Mouse (Mus musculus) kidney, embryonic 16.5 days (tissue): ENCODE data around the gene Fam69a. TPM values are rescaled to one million over a fixed set of nuclear protein-coding genes. Genes with fewer than 3 reads are reported as not detected.
A peak's percentile ranks its signal among the peaks of the same experiment; 100 is the strongest.

ENCODE experiments used
- ATAC-seq: fragments of 200-750 bp; cut with Nextera tagmentation; 2 replicates; pipeline ENCODE4 v1.8.0; 2017; ENCODE audit warnings: moderate TSS enrichment; ENCODE audit not compliant: low FRiP score, low TSS enrichment
- H3K27ac ChIP-seq: fragments of 300-500 bp; sonication (generic); 2 replicates; pipeline ENCODE4 v1.5.1; 2014; ENCODE audit warnings: low read length
- H3K27me3 ChIP-seq: fragments of 300-500 bp; sonication (generic); 2 replicates; pipeline ENCODE4 v1.6.1; 2014; ENCODE audit warnings: low read length, control low read depth, mixed read lengths; ENCODE audit not compliant: insufficient read depth
- H3K36me3 ChIP-seq: fragments of 300-500 bp; sonication (generic); 2 replicates; pipeline ENCODE4 v1.6.1; 2014; ENCODE audit warnings: low read length, control low read depth, mixed read lengths; ENCODE audit not compliant: insufficient read depth
- H3K4me1 ChIP-seq: fragments of 300-500 bp; sonication (generic); 2 replicates; pipeline ENCODE4 v1.6.1; 2014; ENCODE audit warnings: low read length, control low read depth, mixed read lengths; ENCODE audit not compliant: insufficient read depth
- H3K4me2 ChIP-seq: fragments of 300-500 bp; sonication (generic); replicated peaks from 2 replicates; pipeline ENCODE4 v1.6.1; 2014; ENCODE audit warnings: low read depth, low read length
- H3K4me3 ChIP-seq: fragments of 300-500 bp; sonication (generic); 2 replicates; pipeline ENCODE4 v1.5.1; 2014; ENCODE audit warnings: mild to moderate bottlenecking, low read length
- H3K9ac ChIP-seq: fragments of 300-500 bp; sonication (generic); replicated peaks from 2 replicates; pipeline ENCODE4 v1.6.1; 2014; ENCODE audit warnings: low read length
- H3K9me3 ChIP-seq: fragments of 300-500 bp; sonication (generic); 2 replicates; pipeline ENCODE4 v1.6.1; 2016; ENCODE audit warnings: low read length, control low read depth
- WGBS: fragments of 180-500 bp; shearing (Covaris S2); extraction: QIAGEN DNeasy Blood & Tissue Kit; methylation state at CpG from one replicate; pipeline ENCODE4 v1.1.7; 2014; 5-methylcytosine and 5-hydroxymethylcytosine counted together
- polyA plus RNA-seq: library from polyadenylated mRNA; unstranded; fragments of >200 nt; fragmentation: Nextera tagmentation; extraction: Ambion mirVana; gene quantifications from 2 replicates; pipeline ENCODE4 v1.2.1, GENCODE M21; 2015

The Fam69a gene
- polyA plus RNA-seq, 1 experiment from 2014 or later = 20.8 TPM

DNA sequence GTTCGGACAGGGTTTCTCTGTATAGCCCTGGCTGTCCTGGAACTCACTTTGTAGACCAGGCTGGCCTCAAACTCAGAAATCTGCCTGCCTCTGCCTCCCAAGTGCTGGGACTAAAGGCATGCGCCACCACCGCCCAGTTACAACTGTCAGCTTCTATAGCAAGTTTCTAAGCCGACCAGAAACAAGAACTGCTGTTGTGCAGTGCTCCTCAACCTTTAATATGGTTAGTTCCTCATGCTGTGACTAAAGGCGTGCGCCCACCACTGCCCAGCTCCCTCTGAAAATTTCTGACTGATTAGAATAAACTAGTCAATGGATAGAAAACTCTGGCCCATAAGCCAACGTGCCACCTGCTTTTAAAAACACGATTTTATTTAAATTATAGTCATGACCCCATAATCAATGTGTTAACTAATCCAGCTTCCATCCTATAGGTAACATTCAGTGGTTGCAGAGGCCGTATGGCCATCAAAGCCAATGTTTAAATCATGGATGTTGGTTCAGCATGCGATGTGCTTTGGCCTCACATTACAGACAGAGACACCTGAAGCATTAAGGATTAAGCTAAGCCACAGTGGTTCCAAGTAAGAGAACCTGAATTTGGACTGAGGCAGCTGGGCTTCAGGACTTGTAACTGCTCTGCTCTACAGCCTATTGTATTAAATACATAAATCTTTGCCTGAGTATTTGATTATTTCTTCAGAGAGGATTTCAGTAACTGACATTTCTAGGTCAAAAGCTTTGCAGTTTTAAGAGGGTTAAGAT, 50.1 kb downstream of the Fam69a start:
- Histone ChIP-seq H3K4me1 (no peaks in the 10 kb centered on the region), H3K27me3 (no peaks in the 10 kb centered on the region), H3K4me2 (no peak overlapping the region), H3K9me3 (no peaks in the 10 kb centered on the region), H3K36me3 (no peaks in the 10 kb centered on the region), H3K4me3 (no peak overlapping the region), H3K9ac (no peak overlapping the region), H3K27ac (no peak overlapping the region)
- 85% methylated on average over 10 of the region's 10 CpGs for WGBS
- ATAC-seq = no peak

DNA sequence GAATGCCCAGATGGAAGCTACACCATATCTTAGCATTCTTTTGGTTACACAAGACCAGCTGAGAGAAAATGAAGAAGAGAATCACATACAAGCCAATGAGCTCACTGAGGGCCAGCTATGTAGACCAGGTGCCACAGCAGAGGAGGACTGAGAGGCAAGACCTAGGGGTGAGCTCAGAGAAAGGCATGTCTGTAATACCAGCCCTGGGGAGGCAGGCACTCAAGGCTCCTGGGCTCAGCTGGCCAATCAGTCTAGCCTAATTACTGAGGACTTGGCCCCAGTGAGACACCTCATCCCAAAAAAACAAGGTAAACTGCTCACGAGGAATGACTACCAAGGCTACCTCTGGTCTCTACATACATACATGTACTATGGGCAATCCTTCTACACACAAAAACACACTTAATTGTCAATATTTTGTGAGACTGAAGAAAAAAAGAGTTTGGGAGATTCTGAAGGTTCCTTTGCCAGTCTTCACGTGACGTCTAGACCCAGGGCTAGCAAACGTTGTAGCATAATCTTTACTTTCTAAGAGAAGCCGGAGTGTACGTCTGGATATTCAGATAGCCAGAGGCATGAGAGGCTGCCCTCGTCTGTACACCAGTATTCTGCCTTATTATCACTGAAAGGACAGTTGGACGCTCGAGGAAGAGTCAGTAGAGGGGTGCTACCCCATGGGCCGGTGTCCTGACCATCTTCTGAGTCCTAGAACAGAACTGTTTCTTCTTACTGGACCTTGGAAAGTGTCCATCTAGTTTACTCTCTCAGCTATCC, 51.9 kb downstream of the Fam69a start:
- no peak overlapping the region for H3K4me2 ChIP-seq
- H3K4me3 ChIP-seq = no peak overlapping the region
- H3K9ac ChIP-seq = no peak overlapping the region
- H3K27ac ChIP-seq = no peak overlapping the region
- ATAC-seq = no peak
- 91% methylated on average over 10 of the region's 10 CpGs for WGBS
- no peaks in the 10 kb centered on the region for H3K36me3 ChIP-seq
- no peaks in the 10 kb centered on the region for H3K27me3 ChIP-seq
- no peaks in the 10 kb centered on the region for H3K9me3 ChIP-seq
- no peaks in the 10 kb centered on the region for H3K4me1 ChIP-seq

DNA sequence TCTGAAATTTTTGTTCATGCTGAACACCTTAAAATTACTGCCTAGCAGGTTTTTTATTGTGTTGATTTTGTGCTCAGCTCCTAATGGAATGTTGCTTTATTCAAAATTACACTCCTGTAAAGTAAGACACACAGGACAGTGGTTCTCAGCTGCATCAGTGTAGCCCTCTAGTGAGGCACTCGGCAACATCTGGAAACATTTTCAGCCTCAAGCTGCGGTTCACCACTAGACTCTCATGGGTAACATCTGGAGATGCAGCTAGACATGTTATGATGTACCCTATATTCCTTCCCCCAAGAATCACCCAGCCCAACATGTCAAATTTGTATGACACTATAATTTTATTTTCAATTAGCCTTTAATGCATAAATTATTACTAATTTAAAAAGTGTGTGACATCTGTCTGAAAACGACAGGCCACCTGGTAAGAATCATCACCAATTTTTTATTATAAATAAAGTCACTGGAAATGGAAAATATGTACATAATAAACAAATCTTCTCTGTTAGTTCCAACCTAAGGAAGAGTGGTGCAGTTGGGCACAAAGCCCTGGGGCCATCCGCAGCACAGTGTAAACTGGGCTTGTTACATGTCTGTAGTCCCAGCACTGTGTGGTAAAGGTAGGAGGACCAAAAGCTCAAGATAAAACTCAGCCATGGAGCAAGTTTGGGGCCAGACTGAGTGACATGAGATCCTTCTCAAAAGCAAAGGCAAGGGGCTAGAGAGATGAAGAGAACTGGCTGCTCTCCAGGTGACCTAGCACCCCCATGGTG, 53.5 kb downstream of the Fam69a start:
- ATAC-seq = no peak

DNA sequence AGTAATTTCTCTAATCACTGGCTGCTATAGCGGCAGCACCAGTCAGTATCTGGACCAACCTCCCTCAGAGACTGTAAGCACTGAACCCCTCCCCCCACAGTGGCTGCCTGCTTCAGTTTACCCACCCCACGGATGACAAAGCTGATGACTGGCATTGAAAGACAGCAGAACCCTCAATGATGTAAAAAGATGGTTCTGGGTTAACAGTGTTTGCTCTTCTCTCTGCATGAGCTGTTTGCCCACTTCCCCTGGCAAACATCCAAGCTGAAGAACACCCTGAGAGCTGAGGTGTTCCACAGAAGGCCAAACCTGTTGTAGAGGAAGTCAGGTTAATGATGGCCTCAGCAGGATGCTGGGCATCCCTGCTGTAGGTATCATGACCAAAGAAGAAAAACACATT, 54.3 kb downstream of the Fam69a start:
- H3K27ac ChIP-seq = no peak overlapping the region
- H3K4me1 ChIP-seq = no peaks in the 10 kb centered on the region
- 60% methylated on average over 2 of the region's 2 CpGs for WGBS
- no peak overlapping the region for H3K4me2 ChIP-seq
- H3K9ac ChIP-seq = no peak overlapping the region
- H3K27me3 ChIP-seq = no peaks in the 10 kb centered on the region
- H3K9me3 ChIP-seq = no peaks in the 10 kb centered on the region
- no peaks in the 10 kb centered on the region for H3K36me3 ChIP-seq
- no peak for ATAC-seq
- no peak overlapping the region for H3K4me3 ChIP-seq

More for the DNA sequence above, 53.5 kb downstream of the Fam69a start:
- Histone ChIP-seq H3K27me3 (no peaks in the 10 kb centered on the region), H3K4me2 (no peak overlapping the region), H3K4me3 (no peak overlapping the region), H3K9me3 (no peaks in the 10 kb centered on the region), H3K36me3 (no peaks in the 10 kb centered on the region), H3K4me1 (no peaks in the 10 kb centered on the region), H3K27ac (no peak overlapping the region), H3K9ac (no peak overlapping the region)
- whole genome bisulfite sequencing = 82% methylated on average over 4 of the region's 4 CpGs

DNA sequence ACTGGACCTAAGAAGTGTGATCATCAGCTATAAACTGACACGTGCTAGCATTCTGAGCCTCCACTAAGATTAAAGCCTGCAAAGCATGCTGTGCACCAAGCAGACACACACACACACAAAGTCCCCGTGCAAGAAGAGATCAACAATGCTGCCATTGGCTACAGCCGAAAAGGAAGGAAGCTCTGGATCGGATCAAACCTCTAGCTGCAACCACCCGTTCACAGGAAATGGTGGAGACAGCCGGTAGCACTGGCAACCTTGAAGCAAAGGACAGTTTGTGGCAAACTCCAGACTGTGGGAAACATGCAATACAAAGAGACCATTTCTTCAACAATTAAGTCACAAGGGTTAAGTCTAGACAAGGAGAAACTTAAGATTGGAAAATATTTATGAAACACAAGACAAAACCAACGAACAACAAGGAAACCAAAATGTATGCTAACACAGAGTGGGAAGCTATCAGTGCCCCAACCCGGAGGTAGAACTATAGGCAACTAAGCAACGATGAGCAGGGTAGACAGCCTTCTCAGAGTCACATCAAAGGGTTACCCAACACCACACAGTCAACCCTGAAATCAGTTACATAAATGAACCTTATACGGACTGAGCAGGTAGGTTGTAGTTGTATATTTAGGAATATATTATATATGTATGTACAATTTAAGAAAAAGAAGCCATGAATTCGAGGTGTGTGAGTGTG, 60.2 kb downstream of the Fam69a start:
- Histone ChIP-seq H3K9me3 (no peaks in the 10 kb centered on the region), H3K36me3 (no peaks in the 10 kb centered on the region), H3K27ac (no peak overlapping the region), H3K4me3 (no peak overlapping the region), H3K27me3 (no peaks in the 10 kb centered on the region), H3K9ac (no peak overlapping the region), H3K4me2 (no peak overlapping the region), H3K4me1 (no peaks in the 10 kb centered on the region)
- no peak for ATAC-seq
- WGBS = 81% methylated on average over 11 of the region's 11 CpGs

DNA sequence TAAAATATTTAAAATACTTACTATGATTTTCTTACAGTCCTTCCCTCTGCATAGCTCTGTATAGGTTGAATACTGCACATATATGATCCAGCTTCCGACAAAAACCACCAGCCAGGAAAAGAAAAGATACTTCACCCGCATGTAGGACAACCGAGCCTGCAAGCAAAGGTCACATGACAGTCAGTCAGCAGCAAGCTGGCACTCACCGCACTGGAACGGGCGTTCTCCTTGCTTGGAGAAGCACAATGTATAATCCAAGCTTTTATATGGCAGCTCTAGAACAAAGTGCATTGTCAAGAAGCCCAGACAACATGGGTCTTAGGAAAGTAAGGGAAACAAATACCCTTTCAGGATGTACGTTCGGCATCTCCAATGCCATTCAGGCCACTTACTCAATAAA, 62.3 kb downstream of the Fam69a start:
- no peak for ATAC-seq
- no peak overlapping the region for H3K27ac ChIP-seq
- H3K4me3 ChIP-seq = no peak overlapping the region
- WGBS = 82% methylated on average over 8 of the region's 8 CpGs
- no peaks in the 10 kb centered on the region for H3K4me1 ChIP-seq
- no peaks in the 10 kb centered on the region for H3K36me3 ChIP-seq
- no peaks in the 10 kb centered on the region for H3K9me3 ChIP-seq
- no peak overlapping the region for H3K9ac ChIP-seq
- H3K27me3 ChIP-seq = no peaks in the 10 kb centered on the region
- no peak overlapping the region for H3K4me2 ChIP-seq

DNA sequence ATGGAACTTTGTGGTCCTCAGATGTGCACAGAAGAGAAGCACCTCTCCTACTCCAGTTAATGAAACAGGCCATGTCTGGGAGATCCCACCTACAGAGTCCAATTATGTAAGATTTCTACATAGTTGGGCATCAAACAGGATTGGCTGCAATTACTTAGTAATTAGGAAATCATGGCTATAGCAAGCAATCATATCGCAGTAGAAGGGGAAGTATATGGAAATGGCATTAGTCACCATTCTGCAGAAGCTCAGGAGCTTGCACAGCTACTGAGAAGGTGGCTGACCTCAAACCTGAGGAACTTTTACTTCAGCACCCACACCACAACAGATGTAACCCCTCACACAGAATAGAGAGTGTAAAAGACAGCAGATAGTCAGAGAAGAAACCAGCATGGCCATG, 64.0 kb downstream of the Fam69a start:
- 92% methylated on average over 1 of the region's 1 CpGs for WGBS
- ATAC-seq = no peak
- Histone ChIP-seq H3K9me3 (no peaks in the 10 kb centered on the region), H3K36me3 (no peaks in the 10 kb centered on the region), H3K4me2 (no peak overlapping the region), H3K27ac (no peak overlapping the region), H3K4me1 (no peaks in the 10 kb centered on the region), H3K9ac (no peak overlapping the region), H3K4me3 (no peak overlapping the region), H3K27me3 (no peaks in the 10 kb centered on the region)

DNA sequence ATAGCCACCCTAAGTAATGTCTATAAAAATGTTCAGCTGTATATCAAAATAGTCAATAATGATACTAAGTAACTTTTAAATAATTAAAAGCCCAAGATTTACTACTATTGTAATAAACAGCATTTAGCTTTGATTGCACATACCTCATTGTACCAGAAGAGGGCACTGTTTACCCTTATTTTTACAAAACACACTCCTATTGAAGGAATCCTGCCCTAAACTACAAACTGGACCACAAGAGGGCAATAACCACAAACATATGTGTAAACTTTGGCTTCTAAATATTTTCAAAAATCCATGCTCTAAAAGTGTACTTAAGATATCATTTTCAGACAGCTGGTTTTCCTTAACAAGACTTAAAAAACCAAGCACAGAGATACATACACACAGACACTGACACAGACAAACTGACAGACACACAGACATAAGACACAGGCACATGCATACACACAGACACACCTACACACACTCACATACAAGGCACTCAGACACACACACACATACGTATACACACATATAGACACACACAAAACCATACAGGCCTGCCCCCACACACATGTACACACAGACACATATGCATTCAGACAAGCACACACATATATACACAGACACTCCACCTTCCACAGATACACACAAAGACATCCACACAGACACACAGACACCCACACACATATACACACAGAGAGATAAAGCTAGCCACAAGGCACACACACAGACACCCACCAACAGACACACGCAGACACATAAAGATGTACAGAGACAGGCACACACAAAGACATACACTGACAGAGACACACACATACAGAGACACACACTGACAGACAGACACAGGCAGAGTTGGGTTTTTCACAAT, 65.3 kb downstream of the Fam69a start:
- Histone ChIP-seq H3K9me3 (no peaks in the 10 kb centered on the region), H3K4me2 (no peak overlapping the region), H3K27me3 (no peaks in the 10 kb centered on the region), H3K4me3 (no peak overlapping the region), H3K36me3 (no peaks in the 10 kb centered on the region), H3K27ac (no peak overlapping the region), H3K4me1 (no peaks in the 10 kb centered on the region), H3K9ac (no peak overlapping the region)
- peak; percentile 31 for ATAC-seq
- 54% methylated on average over 2 of the region's 2 CpGs for WGBS

DNA sequence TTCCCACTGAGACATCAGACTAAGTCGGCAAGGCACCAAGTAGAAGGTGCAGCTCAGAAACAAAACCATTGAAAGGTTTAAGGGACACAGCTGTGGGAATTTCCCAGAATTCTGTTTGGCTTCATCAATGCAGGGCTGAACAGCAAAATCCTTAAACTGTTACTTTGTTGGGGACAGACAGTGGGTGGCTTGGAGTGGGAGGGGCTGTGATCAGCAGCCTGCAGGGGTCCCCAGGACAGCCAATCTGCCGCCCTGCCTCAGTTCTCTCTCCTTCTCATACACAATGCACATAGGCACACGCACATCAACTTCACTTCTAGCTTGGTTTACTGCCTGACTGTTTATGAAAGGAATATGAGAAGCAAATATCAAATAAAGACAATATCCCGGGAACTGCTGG, 71.6 kb downstream of the Fam69a start:
- H3K9ac ChIP-seq = no peak overlapping the region
- no peaks in the 10 kb centered on the region for H3K4me1 ChIP-seq
- no peak overlapping the region for H3K4me3 ChIP-seq
- 43% methylated on average over 4 of the region's 4 CpGs for WGBS
- no peaks in the 10 kb centered on the region for H3K27me3 ChIP-seq
- ATAC-seq = no peak
- no peak overlapping the region for H3K4me2 ChIP-seq
- no peak overlapping the region for H3K27ac ChIP-seq
- no peaks in the 10 kb centered on the region for H3K9me3 ChIP-seq
- no peaks in the 10 kb centered on the region for H3K36me3 ChIP-seq
